16 mouse cellular contexts compared by ENCODE assay signal in the genomic region with DNA sequence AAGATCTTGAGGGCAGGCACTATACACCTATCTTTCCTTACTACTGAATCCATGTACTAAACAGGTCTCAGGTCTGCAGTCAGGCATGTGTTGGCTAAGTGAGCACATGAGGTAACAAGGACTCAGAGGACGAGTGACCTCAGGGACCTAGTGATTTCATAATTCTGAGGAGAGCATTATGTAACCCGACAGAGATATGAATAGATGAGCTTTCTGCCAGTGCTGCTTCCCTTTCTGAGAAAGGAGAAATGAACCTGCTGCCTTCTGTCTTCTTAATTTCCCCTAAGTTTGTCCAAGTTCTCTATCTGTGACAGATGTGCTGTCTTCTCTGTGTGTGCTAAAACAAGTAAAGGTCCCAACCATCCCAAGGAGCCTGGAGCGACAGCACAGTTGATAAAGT. TPM values are rescaled to one million over a fixed set of nuclear protein-coding genes. Genes with fewer than 3 reads are reported as not detected.
A peak's percentile ranks its signal among the peaks of the same experiment; 100 is the strongest.
DNase-seq lines count a peak whose midpoint lies in the region; ATAC-seq and TF ChIP-seq lines count a peak whose summit lies in the region.
"Had no signal": no experiment of that assay in that cellular context is flagged by ENCODE, and none has a peak within 500 bp of the region (broad histone marks: within the 10 kb centered on the region; RNA-seq: fewer than 3 reads in every experiment).

No protein-coding gene starts in this region.

- H3K4me2 ChIP-seq in kidney, embryonic 16.5 days (replicated peaks; ENCODE audit: low read depth, low read length) = no peak overlapping the region
- H3K4me2 ChIP-seq: embryonic facial prominence, embryonic 12.5 days; forebrain, embryonic 13.5 days; hindbrain, embryonic 15.5 days; lung, embryonic 14.5 days had no signal

- no peak overlapping the region for H3K27ac ChIP-seq in kidney, adult 2 months (ENCODE audit: insufficient read depth, low read depth, low read length)
- H3K27ac ChIP-seq in kidney, embryonic 16.5 days (ENCODE audit: low read length) = no peak overlapping the region
- peak overlapping the region; percentile 78 for H3K27ac ChIP-seq in macrophage
- H3K27ac ChIP-seq in thymus, adult 2 months (ENCODE audit: control insufficient read depth, insufficient read depth, low read length) = no peak overlapping the region
- no peak overlapping the region for H3K27ac ChIP-seq in embryonic facial prominence, embryonic 10.5 days (replicated peaks)
- H3K27ac ChIP-seq: embryonic facial prominence, embryonic 12.5 days; forebrain, embryonic 13.5 days; hindbrain, embryonic 15.5 days had no signal

- no peaks in the 10 kb centered on the region for H3K9me3 ChIP-seq in kidney, embryonic 16.5 days (ENCODE audit: low read length)
- no peaks in the 10 kb centered on the region for H3K9me3 ChIP-seq in embryonic facial prominence, embryonic 10.5 days
- H3K9me3 ChIP-seq: embryonic facial prominence, embryonic 12.5 days; forebrain, embryonic 13.5 days; hindbrain, embryonic 15.5 days had no signal

- no peak for TF ChIP-seq CTCF in kidney, adult 2 months (conservative IDR thresholded peaks at IDR 0.05; ENCODE audit: insufficient read depth, insufficient read length, low read depth, low read length)
- TF ChIP-seq CTCF in thymus, adult 2 months (IDR thresholded peaks at IDR 0.05; ENCODE audit: borderline replicate concordance, control insufficient read depth, extremely low read depth, insufficient read depth, low read length, poor library complexity) = no peak

- WGBS in kidney, adult 2 months = 65% methylated on average over 3 of the region's 3 CpGs
- 81% methylated on average over 3 of the region's 3 CpGs for WGBS in kidney, embryonic 16.5 days
- 3% methylated on average over 3 of the region's 3 CpGs for WGBS in macrophage (ENCODE audit: missing documents)
- 67% methylated on average over 3 of the region's 3 CpGs for WGBS in thymus, adult 2 months
- WGBS in embryonic facial prominence, embryonic 10.5 days = 85% methylated on average over 3 of the region's 3 CpGs

- H3K4me3 ChIP-seq in kidney, adult 2 months (ENCODE audit: insufficient read depth, low read depth, low read length) = no peak overlapping the region
- no peak overlapping the region for H3K4me3 ChIP-seq in kidney, embryonic 16.5 days (ENCODE audit: low read length)
- H3K4me3 ChIP-seq in macrophage (ENCODE audit: inconsistent target) = no peak overlapping the region
- H3K4me3 ChIP-seq in thymus, adult 2 months (ENCODE audit: control insufficient read depth, insufficient read depth, low read length) = no peak overlapping the region
- no peak overlapping the region for H3K4me3 ChIP-seq in embryonic facial prominence, embryonic 10.5 days
- H3K4me3 ChIP-seq: embryonic facial prominence, embryonic 12.5 days; forebrain, embryonic 13.5 days; hindbrain, embryonic 15.5 days had no signal

- peak; percentile 69 for DNase-seq in adrenal gland, adult 2 months
- DNase-seq in adrenal gland, postnatal 10 days = no peak
- peak; percentile 40 for DNase-seq in kidney, adult 2 months
- peak; percentile 84 for DNase-seq in A20 (ENCODE audit: low read depth, low spot score)
- no peak for DNase-seq in thymus, adult 2 months
- no peak for DNase-seq in embryonic facial prominence, embryonic 10.5 days (ENCODE audit: low spot score)
- DNase-seq: cerebellum, adult 9-10 months; gastrocnemius, postnatal 25 days; lung, embryonic 14.5 days had no signal

- no peaks in the 10 kb centered on the region for H3K27me3 ChIP-seq in kidney, adult 2 months (replicated peaks; ENCODE audit: control insufficient read depth, insufficient read depth, low read length)
- H3K27me3 ChIP-seq in kidney, embryonic 16.5 days (ENCODE audit: insufficient read depth, low read length) = no peaks in the 10 kb centered on the region
- H3K27me3 ChIP-seq in thymus, adult 2 months (ENCODE audit: control insufficient read depth, insufficient read depth, low read length) = no peaks in the 10 kb centered on the region
- H3K27me3 ChIP-seq in embryonic facial prominence, embryonic 10.5 days (replicated peaks; ENCODE audit: low read depth, poor library complexity, severe bottlenecking) = peaks cover 17% of the 10 kb centered on the region
- H3K27me3 ChIP-seq: embryonic facial prominence, embryonic 12.5 days had no signal

- no peak overlapping the region for H3K9ac ChIP-seq in kidney, embryonic 16.5 days (replicated peaks; ENCODE audit: low read length)
- H3K9ac ChIP-seq: embryonic facial prominence, embryonic 12.5 days; forebrain, embryonic 13.5 days; hindbrain, embryonic 15.5 days; lung, embryonic 14.5 days had no signal

- no peak for TF ChIP-seq POLR2A in kidney, adult 2 months (IDR thresholded peaks at IDR 0.05; ENCODE audit: low read depth, low read length)
- no peak for TF ChIP-seq POLR2A in thymus, adult 2 months (IDR thresholded peaks at IDR 0.05; ENCODE audit: control insufficient read depth, extremely low read depth, insufficient read depth, low read length, poor library complexity)

- no peak for ATAC-seq in kidney, embryonic 16.5 days (ENCODE audit: low FRiP score, low TSS enrichment)
- ATAC-seq: forebrain, embryonic 13.5 days; midbrain, embryonic 16.5 days had no signal

- H3K36me3 ChIP-seq in kidney, adult 2 months (ENCODE audit: control insufficient read depth, insufficient read depth, low read length) = no peaks in the 10 kb centered on the region
- H3K36me3 ChIP-seq in kidney, embryonic 16.5 days (ENCODE audit: insufficient read depth, low read length) = no peaks in the 10 kb centered on the region
- no peaks in the 10 kb centered on the region for H3K36me3 ChIP-seq in macrophage (ENCODE audit: inconsistent target)
- no peaks in the 10 kb centered on the region for H3K36me3 ChIP-seq in thymus, adult 2 months (ENCODE audit: control insufficient read depth, insufficient read depth, low read length)
- no peaks in the 10 kb centered on the region for H3K36me3 ChIP-seq in embryonic facial prominence, embryonic 10.5 days (replicated peaks)
- H3K36me3 ChIP-seq: embryonic facial prominence, embryonic 12.5 days; hindbrain, embryonic 15.5 days had no signal

- H3K79me2 ChIP-seq in macrophage (ENCODE audit: inconsistent target) = peaks cover 16% of the 10 kb centered on the region

- peaks cover 2% of the 10 kb centered on the region; the same call in 1 of the 2 replicates for H3K4me1 ChIP-seq in kidney, adult 2 months (ENCODE audit: control insufficient read depth, insufficient read depth, low read length)
- peaks cover 14% of the 10 kb centered on the region for H3K4me1 ChIP-seq in kidney, embryonic 16.5 days (ENCODE audit: insufficient read depth, low read length)
- peaks cover 32% of the 10 kb centered on the region for H3K4me1 ChIP-seq in thymus, adult 2 months (replicated peaks; ENCODE audit: control insufficient read depth, insufficient read depth, low read length)
- H3K4me1 ChIP-seq in embryonic facial prominence, embryonic 10.5 days = peaks cover 22% of the 10 kb centered on the region

RNA-seq across cellular contexts. Expression of a gene that starts 3.0 kb away (rescaled TPM):
- 10 to 100 TPM; 57.7 to 90.0 TPM for total RNA-seq in adrenal gland, adult 2 months (2021)
- polyA plus RNA-seq in adrenal gland, adult 2 months (2012; rRNA removed) = 64.3 and 72.6 TPM in 2 replicates
- 10 to 100 TPM; 65.0 to 70.8 TPM for total RNA-seq in adrenal gland, postnatal 10 days (2021)
- 45.8 and 46.4 TPM in 2 replicates for polyA plus RNA-seq in kidney, adult 2 months (2012; rRNA removed)
- 33.8 and 35.9 TPM in 2 replicates for polyA plus RNA-seq in kidney, embryonic 16.5 days (2015; fragmentation: Nextera tagmentation; extraction: Ambion mirVana)
- 10 to 100 TPM; 15.9 to 41.2 (median 29.0) TPM for total RNA-seq in macrophage (2018; cell fraction: chromatin; rRNA removed)
- total RNA-seq in macrophage (2018; cell fraction: cytosol; rRNA removed) = 100 to 1,000 TPM in 14 of 26 experiments, 10 to 100 TPM in 12; 65.6 to 133 (median 103) TPM
- 100 to 1,000 TPM in 6 of 26 experiments, 10 to 100 TPM in 20; 35.9 to 112 (median 82.4) TPM for total RNA-seq in macrophage (2018; cell fraction: nucleus; rRNA removed)
- polyA plus RNA-seq in macrophage (2018) = 69.5 to 93.5 TPM (median 80.3 TPM) in 3 replicates
- 57.2 and 60.1 TPM in 2 replicates for polyA plus RNA-seq in thymus, adult 2 months (2012; rRNA removed)
- 8.6 and 9.2 TPM in 2 replicates for polyA plus RNA-seq in embryonic facial prominence, embryonic 10.5 days (2016; fragmentation: Nextera tagmentation; extraction: Ambion mirVana)
- total RNA-seq: MEL had no signal

Comparison
In these comparisons a context has a peak if more than half of its experiments do, and no peak if none do; other contexts are left out.
1. DNase-seq: peak in adrenal gland, adult 2 months (single experiment), kidney, adult 2 months (single experiment) and A20 (single experiment); none in adrenal gland, postnatal 10 days (single experiment), thymus, adult 2 months (single experiment) and embryonic facial prominence, embryonic 10.5 days (single experiment).